Mouse (Mus musculus): ENCODE results near the gene Naa10. TPM values are rescaled to one million over a fixed set of nuclear protein-coding genes. Genes with fewer than 3 reads are reported as not detected.

The Naa10 gene
- polyA plus RNA-seq, 1 experiment from 2014 or later: 117 TPM

- peaks cover 100% of the 10 kb centered on the region for H3K36me3 ChIP-seq (replicated peaks)
- H3K27ac ChIP-seq: no peak overlapping the region
- WGBS: 41% methylated on average over 4 of the region's 4 CpGs
- no peak overlapping the region for H3K4me2 ChIP-seq
- no peaks in the 10 kb centered on the region for H3K9me3 ChIP-seq
- ATAC-seq (ENCODE audit: low FRiP score): peak; percentile 41; the same call in 1 of the 2 replicates
- no peak overlapping the region for H3K4me3 ChIP-seq (replicated peaks)
- no peaks in the 10 kb centered on the region for H3K27me3 ChIP-seq
- H3K9ac ChIP-seq: no peak overlapping the region
- no peaks in the 10 kb centered on the region for H3K4me1 ChIP-seq
Measured at GRCm38 (mm10) chrX:73948647-73949046, 26.9 kb upstream of the Naa10 start.

- H3K36me3 ChIP-seq (replicated peaks): peaks cover 98% of the 10 kb centered on the region
- ATAC-seq (ENCODE audit: low FRiP score): no peak
- WGBS: 88% methylated on average over 6 of the region's 6 CpGs
- H3K4me2 ChIP-seq: no peak overlapping the region
- no peak overlapping the region for H3K27ac ChIP-seq
- no peaks in the 10 kb centered on the region for H3K9me3 ChIP-seq
- H3K4me1 ChIP-seq: no peaks in the 10 kb centered on the region
- no peak overlapping the region for H3K4me3 ChIP-seq (replicated peaks)
- no peaks in the 10 kb centered on the region for H3K27me3 ChIP-seq
- no peak overlapping the region for H3K9ac ChIP-seq
Measured at GRCm38 (mm10) chrX:73946896-73947295, 25.2 kb upstream of the Naa10 start.

GRCm38 (mm10) chrX:73942294-73942693, 20.6 kb upstream of the Naa10 start:
- H3K27ac ChIP-seq: no peak overlapping the region
- no peak overlapping the region for H3K4me3 ChIP-seq (replicated peaks)
- no peak for ATAC-seq (ENCODE audit: low FRiP score)
- no peak overlapping the region for H3K4me2 ChIP-seq
- WGBS: 81% methylated on average over 2 of the region's 2 CpGs
- peaks cover 55% of the 10 kb centered on the region for H3K36me3 ChIP-seq (replicated peaks)
- no peak overlapping the region for H3K9ac ChIP-seq
- H3K27me3 ChIP-seq: no peaks in the 10 kb centered on the region
- no peaks in the 10 kb centered on the region for H3K9me3 ChIP-seq
- H3K4me1 ChIP-seq: no peaks in the 10 kb centered on the region

GRCm38 (mm10) chrX:73941860-73942259, 20.1 kb upstream of the Naa10 start:
- H3K36me3 ChIP-seq (replicated peaks): peaks cover 51% of the 10 kb centered on the region
- no peak overlapping the region for H3K9ac ChIP-seq
- no peak for ATAC-seq (ENCODE audit: low FRiP score)
- WGBS: 76% methylated on average over 2 of the region's 2 CpGs
- H3K9me3 ChIP-seq: no peaks in the 10 kb centered on the region
- H3K27me3 ChIP-seq: no peaks in the 10 kb centered on the region
- no peak overlapping the region for H3K4me2 ChIP-seq
- no peak overlapping the region for H3K4me3 ChIP-seq (replicated peaks)
- H3K27ac ChIP-seq: no peak overlapping the region
- H3K4me1 ChIP-seq: no peaks in the 10 kb centered on the region

GRCm38 (mm10) chrX:73931871-73932270, 10.1 kb upstream of the Naa10 start:
- no peak overlapping the region for H3K9ac ChIP-seq
- ATAC-seq (ENCODE audit: low FRiP score): no peak
- H3K4me3 ChIP-seq (replicated peaks): no peak overlapping the region
- H3K27ac ChIP-seq: no peak overlapping the region
- no peaks in the 10 kb centered on the region for H3K27me3 ChIP-seq
- WGBS: 82% methylated on average over 2 of the region's 2 CpGs
- no peaks in the 10 kb centered on the region for H3K9me3 ChIP-seq
- H3K4me1 ChIP-seq: no peaks in the 10 kb centered on the region
- H3K36me3 ChIP-seq (replicated peaks): no peaks in the 10 kb centered on the region
- H3K4me2 ChIP-seq: no peak overlapping the region

- no peaks in the 10 kb centered on the region for H3K4me1 ChIP-seq
- H3K36me3 ChIP-seq (replicated peaks): no peaks in the 10 kb centered on the region
- 38% methylated on average over 17 of the region's 17 CpGs for WGBS
- H3K4me2 ChIP-seq: peak within 1 kb of the TSS; percentile 22
- H3K9ac ChIP-seq: no peak within 1 kb of the TSS
- ATAC-seq (ENCODE audit: low FRiP score): 0 out of 2 replicates have a peak, but pooled peaks have one; percentile 30
- no peaks in the 10 kb centered on the region for H3K27me3 ChIP-seq
- no peak within 1 kb of the TSS for H3K4me3 ChIP-seq (replicated peaks)
- H3K9me3 ChIP-seq: no peaks in the 10 kb centered on the region
- no peak within 1 kb of the TSS for H3K27ac ChIP-seq
Measured at GRCm38 (mm10) chrX:73930402-73931062, 8.8 kb upstream of the Naa10 start, which contains the start of gene Renbp. Gene Renbp (minus strand): TSS chrX:73930850.

GRCm38 (mm10) chrX:73922550-73922882, 772 bp upstream of the Naa10 start:
- H3K27me3 ChIP-seq: no peaks in the 10 kb centered on the region
- H3K4me3 ChIP-seq (replicated peaks): peak overlapping the region; percentile 55
- 75% methylated on average over 7 of the region's 8 CpGs for WGBS
- H3K27ac ChIP-seq: 0 out of 2 replicates have a peak overlapping the region, but pooled peaks have one; percentile 83
- ATAC-seq (ENCODE audit: low FRiP score): 0 out of 2 replicates have a peak, but pooled peaks have one; percentile 18
- H3K4me2 ChIP-seq: peak overlapping the region; percentile 63
- H3K4me1 ChIP-seq: peaks cover 10% of the 10 kb centered on the region; the same call in 1 of the 2 replicates
- H3K9me3 ChIP-seq: no peaks in the 10 kb centered on the region
- peak overlapping the region; percentile 56; the same call in 1 of the 2 replicates for H3K9ac ChIP-seq
- H3K36me3 ChIP-seq (replicated peaks): peaks cover 18% of the 10 kb centered on the region

GRCm38 (mm10) chrX:73921285-73921822, 390 bp downstream of the Naa10 start:
- Histone ChIP-seq H3K4me2 (peak overlapping the region; percentile 63), H3K27ac (peak overlapping the region; percentile 61; the same call in 1 of the 2 replicates), H3K36me3 (replicated peaks) (peaks cover 23% of the 10 kb centered on the region), H3K4me1 (peaks cover 10% of the 10 kb centered on the region; the same call in 1 of the 2 replicates), H3K9me3 (no peaks in the 10 kb centered on the region), H3K4me3 (replicated peaks) (peak overlapping the region; percentile 55), H3K27me3 (no peaks in the 10 kb centered on the region), H3K9ac (peak overlapping the region; percentile 69)
- peak; percentile 49 for ATAC-seq (ENCODE audit: low FRiP score)
- WGBS: 24% methylated on average over 34 of the region's 34 CpGs

GRCm38 (mm10) chrX:73918631-73919030, 3.1 kb downstream of the Naa10 start:
- Histone ChIP-seq H3K9me3 (no peaks in the 10 kb centered on the region), H3K4me1 (peaks cover 10% of the 10 kb centered on the region; the same call in 1 of the 2 replicates), H3K36me3 (replicated peaks) (peaks cover 23% of the 10 kb centered on the region), H3K27ac (no peak overlapping the region), H3K27me3 (no peaks in the 10 kb centered on the region), H3K9ac (no peak overlapping the region), H3K4me3 (replicated peaks) (no peak overlapping the region), H3K4me2 (no peak overlapping the region)
- ATAC-seq (ENCODE audit: low FRiP score): no peak
- 89% methylated on average over 5 of the region's 5 CpGs for WGBS

- Histone ChIP-seq H3K9me3 (no peaks in the 10 kb centered on the region), H3K4me1 (peaks cover 7% of the 10 kb centered on the region; the same call in 1 of the 2 replicates), H3K9ac (no peak overlapping the region), H3K27ac (no peak overlapping the region), H3K4me2 (no peak overlapping the region), H3K36me3 (replicated peaks) (peaks cover 23% of the 10 kb centered on the region), H3K4me3 (replicated peaks) (no peak overlapping the region), H3K27me3 (no peaks in the 10 kb centered on the region)
- WGBS: 72% methylated on average over 8 of the region's 8 CpGs
- no peak for ATAC-seq (ENCODE audit: low FRiP score)
Measured at GRCm38 (mm10) chrX:73916945-73917344, 4.8 kb downstream of the Naa10 start.

GRCm38 (mm10) chrX:73914827-73915703, 6.7 kb downstream of the Naa10 start:
- Histone ChIP-seq H3K4me2 (peak overlapping the region; percentile 43), H3K9ac (no peak overlapping the region), H3K4me1 (no peaks in the 10 kb centered on the region), H3K9me3 (no peaks in the 10 kb centered on the region), H3K4me3 (replicated peaks) (peak overlapping the region; percentile 20), H3K27me3 (no peaks in the 10 kb centered on the region; the same call in 1 of the 2 replicates), H3K36me3 (replicated peaks) (peaks cover 23% of the 10 kb centered on the region), H3K27ac (peak overlapping the region; percentile 75)
- ATAC-seq (ENCODE audit: low FRiP score): peak; percentile 95
- WGBS: 31% methylated on average over 31 of the region's 31 CpGs

- H3K9me3 ChIP-seq: no peaks in the 10 kb centered on the region
- H3K9ac ChIP-seq: no peak overlapping the region
- no peak overlapping the region for H3K4me2 ChIP-seq
- H3K36me3 ChIP-seq (replicated peaks): no peaks in the 10 kb centered on the region
- H3K27ac ChIP-seq: no peak overlapping the region
- 82% methylated on average over 2 of the region's 2 CpGs for WGBS
- no peaks in the 10 kb centered on the region for H3K4me1 ChIP-seq
- no peak overlapping the region for H3K4me3 ChIP-seq (replicated peaks)
- no peaks in the 10 kb centered on the region; the same call in 1 of the 2 replicates for H3K27me3 ChIP-seq
- ATAC-seq (ENCODE audit: low FRiP score): no peak
Measured at GRCm38 (mm10) chrX:73911588-73911987, 10.2 kb downstream of the Naa10 start.
